Mouse (Mus musculus): Measurements from ENCODE around the gene Gmppb. TPM values are rescaled to one million over a fixed set of nuclear protein-coding genes. Genes with fewer than 3 reads are reported as not detected.
A peak's percentile ranks its signal among the peaks of the same experiment; 100 is the strongest.

Gmppb gene
- polyA plus RNA-seq, 1 experiment from 2014 or later: 22.8 TPM

- 38% methylated on average over 5 of the region's 5 CpGs for WGBS
- no peak overlapping the region for H3K9ac ChIP-seq (ENCODE audit: low read depth, low read length)
- H3K36me3 ChIP-seq (ENCODE audit: control insufficient read depth, insufficient read depth, low read length): peaks cover 22% of the 10 kb centered on the region
- no peaks in the 10 kb centered on the region for H3K4me1 ChIP-seq (ENCODE audit: control insufficient read depth, insufficient read depth, low read length)
- no peak for ATAC-seq
- H3K4me2 ChIP-seq (ENCODE audit: low read length): no peak overlapping the region
- H3K4me3 ChIP-seq (ENCODE audit: low read depth, low read length): no peak overlapping the region
- H3K27ac ChIP-seq (ENCODE audit: low read length): no peak overlapping the region
- H3K27me3 ChIP-seq (ENCODE audit: control insufficient read depth, insufficient read depth, low read depth, low read length): no peaks in the 10 kb centered on the region
- no peaks in the 10 kb centered on the region for H3K9me3 ChIP-seq (replicated peaks; ENCODE audit: control insufficient read depth, low read length, poor library complexity, severe bottlenecking)
Observed at GRCm38 (mm10) chr9:108065491-108066011, 16.5 kb downstream of the Gmppb start.

GRCm38 (mm10) chr9:108067199-108067598 lies 18.2 kb downstream of the Gmppb start:
- ATAC-seq: no peak
- Histone ChIP-seq H3K9ac (ENCODE audit: low read depth, low read length) (no peak overlapping the region), H3K4me2 (ENCODE audit: low read length) (no peak overlapping the region), H3K9me3 (replicated peaks; ENCODE audit: control insufficient read depth, low read length, poor library complexity, severe bottlenecking) (no peaks in the 10 kb centered on the region), H3K27me3 (ENCODE audit: control insufficient read depth, insufficient read depth, low read depth, low read length) (no peaks in the 10 kb centered on the region), H3K27ac (ENCODE audit: low read length) (no peak overlapping the region), H3K36me3 (ENCODE audit: control insufficient read depth, insufficient read depth, low read length) (peaks cover 28% of the 10 kb centered on the region), H3K4me3 (ENCODE audit: low read depth, low read length) (no peak overlapping the region), H3K4me1 (ENCODE audit: control insufficient read depth, insufficient read depth, low read length) (no peaks in the 10 kb centered on the region)
- WGBS: 81% methylated on average over 7 of the region's 7 CpGs

GRCm38 (mm10) chr9:108067900-108068299 lies 18.9 kb downstream of the Gmppb start:
- Histone ChIP-seq H3K4me3 (ENCODE audit: low read depth, low read length) (no peak overlapping the region), H3K9me3 (replicated peaks; ENCODE audit: control insufficient read depth, low read length, poor library complexity, severe bottlenecking) (no peaks in the 10 kb centered on the region), H3K36me3 (ENCODE audit: control insufficient read depth, insufficient read depth, low read length) (peaks cover 27% of the 10 kb centered on the region), H3K4me1 (ENCODE audit: control insufficient read depth, insufficient read depth, low read length) (no peaks in the 10 kb centered on the region), H3K4me2 (ENCODE audit: low read length) (no peak overlapping the region), H3K27me3 (ENCODE audit: control insufficient read depth, insufficient read depth, low read depth, low read length) (no peaks in the 10 kb centered on the region), H3K27ac (ENCODE audit: low read length) (no peak overlapping the region), H3K9ac (ENCODE audit: low read depth, low read length) (no peak overlapping the region)
- ATAC-seq: 0 out of 2 replicates have a peak, but pooled peaks have one; percentile 4
- 24% methylated on average over 8 of the region's 8 CpGs for WGBS

GRCm38 (mm10) chr9:108069007-108069406 lies 20.0 kb downstream of the Gmppb start:
- no peaks in the 10 kb centered on the region for H3K27me3 ChIP-seq (ENCODE audit: control insufficient read depth, insufficient read depth, low read depth, low read length)
- no peak overlapping the region for H3K9ac ChIP-seq (ENCODE audit: low read depth, low read length)
- no peaks in the 10 kb centered on the region for H3K4me1 ChIP-seq (ENCODE audit: control insufficient read depth, insufficient read depth, low read length)
- no peaks in the 10 kb centered on the region for H3K9me3 ChIP-seq (replicated peaks; ENCODE audit: control insufficient read depth, low read length, poor library complexity, severe bottlenecking)
- H3K27ac ChIP-seq (ENCODE audit: low read length): no peak overlapping the region
- H3K36me3 ChIP-seq (ENCODE audit: control insufficient read depth, insufficient read depth, low read length): peaks cover 18% of the 10 kb centered on the region
- H3K4me3 ChIP-seq (ENCODE audit: low read depth, low read length): no peak overlapping the region
- WGBS: 96% methylated on average over 9 of the region's 9 CpGs
- ATAC-seq: no peak
- no peak overlapping the region for H3K4me2 ChIP-seq (ENCODE audit: low read length)

GRCm38 (mm10) chr9:108069529-108069928 lies 20.5 kb downstream of the Gmppb start:
- no peak for ATAC-seq
- Histone ChIP-seq H3K4me1 (ENCODE audit: control insufficient read depth, insufficient read depth, low read length) (no peaks in the 10 kb centered on the region), H3K9me3 (replicated peaks; ENCODE audit: control insufficient read depth, low read length, poor library complexity, severe bottlenecking) (no peaks in the 10 kb centered on the region), H3K36me3 (ENCODE audit: control insufficient read depth, insufficient read depth, low read length) (peaks cover 13% of the 10 kb centered on the region), H3K9ac (ENCODE audit: low read depth, low read length) (no peak overlapping the region), H3K27ac (ENCODE audit: low read length) (no peak overlapping the region), H3K4me2 (ENCODE audit: low read length) (no peak overlapping the region), H3K4me3 (ENCODE audit: low read depth, low read length) (no peak overlapping the region), H3K27me3 (ENCODE audit: control insufficient read depth, insufficient read depth, low read depth, low read length) (no peaks in the 10 kb centered on the region)
- WGBS: 92% methylated on average over 7 of the region's 7 CpGs

GRCm38 (mm10) chr9:108071801-108072200 lies 22.8 kb downstream of the Gmppb start:
- Histone ChIP-seq H3K27ac (ENCODE audit: low read length) (no peak overlapping the region), H3K4me2 (ENCODE audit: low read length) (no peak overlapping the region), H3K9me3 (replicated peaks; ENCODE audit: control insufficient read depth, low read length, poor library complexity, severe bottlenecking) (no peaks in the 10 kb centered on the region), H3K4me3 (ENCODE audit: low read depth, low read length) (no peak overlapping the region), H3K4me1 (ENCODE audit: control insufficient read depth, insufficient read depth, low read length) (no peaks in the 10 kb centered on the region), H3K27me3 (ENCODE audit: control insufficient read depth, insufficient read depth, low read depth, low read length) (no peaks in the 10 kb centered on the region), H3K9ac (ENCODE audit: low read depth, low read length) (no peak overlapping the region), H3K36me3 (ENCODE audit: control insufficient read depth, insufficient read depth, low read length) (peaks cover 13% of the 10 kb centered on the region)
- ATAC-seq: no peak
- WGBS: 91% methylated on average over 4 of the region's 4 CpGs

GRCm38 (mm10) chr9:108072481-108072924 lies 23.5 kb downstream of the Gmppb start:
- H3K27me3 ChIP-seq (ENCODE audit: control insufficient read depth, insufficient read depth, low read depth, low read length): no peaks in the 10 kb centered on the region
- WGBS: 57% methylated on average over 9 of the region's 9 CpGs
- no peak overlapping the region for H3K4me2 ChIP-seq (ENCODE audit: low read length)
- no peaks in the 10 kb centered on the region for H3K9me3 ChIP-seq (replicated peaks; ENCODE audit: control insufficient read depth, low read length, poor library complexity, severe bottlenecking)
- no peak overlapping the region for H3K27ac ChIP-seq (ENCODE audit: low read length)
- no peak overlapping the region for H3K4me3 ChIP-seq (ENCODE audit: low read depth, low read length)
- no peak for ATAC-seq
- H3K9ac ChIP-seq (ENCODE audit: low read depth, low read length): no peak overlapping the region
- no peaks in the 10 kb centered on the region for H3K4me1 ChIP-seq (ENCODE audit: control insufficient read depth, insufficient read depth, low read length)
- H3K36me3 ChIP-seq (ENCODE audit: control insufficient read depth, insufficient read depth, low read length): peaks cover 13% of the 10 kb centered on the region

- no peak overlapping the region for H3K9ac ChIP-seq (ENCODE audit: low read depth, low read length)
- WGBS: 55% methylated on average over 7 of the region's 7 CpGs
- no peak for ATAC-seq
Observed at GRCm38 (mm10) chr9:108073141-108073930, 24.3 kb downstream of the Gmppb start.

GRCm38 (mm10) chr9:108080168-108080567 lies 31.1 kb downstream of the Gmppb start, which contains the start of gene Mst1:
Mst1 (plus strand) TSS chr9:108080436.
- peaks cover 8% of the 10 kb centered on the region; the same call in 1 of the 2 replicates for H3K36me3 ChIP-seq (ENCODE audit: control insufficient read depth, insufficient read depth, low read length)
- H3K4me2 ChIP-seq (ENCODE audit: low read length): peak within 1 kb of the TSS; percentile 94
- no peak within 1 kb of the TSS for H3K27ac ChIP-seq (ENCODE audit: low read length)
- 80% methylated on average over 5 of the region's 5 CpGs for WGBS
- peaks cover 33% of the 10 kb centered on the region for H3K27me3 ChIP-seq (ENCODE audit: control insufficient read depth, insufficient read depth, low read depth, low read length)
- H3K9me3 ChIP-seq (replicated peaks; ENCODE audit: control insufficient read depth, low read length, poor library complexity, severe bottlenecking): no peaks in the 10 kb centered on the region
- peak within 1 kb of the TSS; percentile 66 for H3K4me3 ChIP-seq (ENCODE audit: low read depth, low read length)
- H3K4me1 ChIP-seq (ENCODE audit: control insufficient read depth, insufficient read depth, low read length): peaks cover 20% of the 10 kb centered on the region
- ATAC-seq: no peak
- peak within 1 kb of the TSS; percentile 86 for H3K9ac ChIP-seq (ENCODE audit: low read depth, low read length)

More at GRCm38 (mm10) chr9:108073141-108073930, 24.3 kb downstream of the Gmppb start:
- no peaks in the 10 kb centered on the region for H3K27me3 ChIP-seq (ENCODE audit: control insufficient read depth, insufficient read depth, low read depth, low read length)
- H3K4me3 ChIP-seq (ENCODE audit: low read depth, low read length): no peak overlapping the region
- H3K27ac ChIP-seq (ENCODE audit: low read length): no peak overlapping the region
- H3K4me1 ChIP-seq (ENCODE audit: control insufficient read depth, insufficient read depth, low read length): peaks cover 8% of the 10 kb centered on the region
- no peak overlapping the region for H3K4me2 ChIP-seq (ENCODE audit: low read length)
- H3K9me3 ChIP-seq (replicated peaks; ENCODE audit: control insufficient read depth, low read length, poor library complexity, severe bottlenecking): no peaks in the 10 kb centered on the region
- H3K36me3 ChIP-seq (ENCODE audit: control insufficient read depth, insufficient read depth, low read length): peaks cover 13% of the 10 kb centered on the region

Data from midbrain, embryonic 16.5 days (tissue).